Mouse (Mus musculus) brain, embryonic 14.5 days (tissue): Measurements from ENCODE around the gene Gm28372.

ENCODE experiments used
- CTCF ChIP-seq: fragments of 200-500 bp; IDR thresholded peaks from 2 replicates; pipeline ENCODE4 v1.5.1; 2012; ENCODE audit warnings: inconsistent platforms, mild to moderate bottlenecking, moderate library complexity, borderline replicate concordance; ENCODE audit not compliant: insufficient read depth, insufficient read length; ENCODE audit errors: extremely low read depth
- POLR2A ChIP-seq: fragments of 200-500 bp; IDR thresholded peaks from 2 replicates; pipeline ENCODE4 v1.6.1; 2012; ENCODE audit warnings: mild to moderate bottlenecking, inconsistent platforms, borderline replicate concordance; ENCODE audit not compliant: poor library complexity, insufficient read depth, insufficient read length, severe bottlenecking; ENCODE audit errors: extremely low read depth

DNA sequence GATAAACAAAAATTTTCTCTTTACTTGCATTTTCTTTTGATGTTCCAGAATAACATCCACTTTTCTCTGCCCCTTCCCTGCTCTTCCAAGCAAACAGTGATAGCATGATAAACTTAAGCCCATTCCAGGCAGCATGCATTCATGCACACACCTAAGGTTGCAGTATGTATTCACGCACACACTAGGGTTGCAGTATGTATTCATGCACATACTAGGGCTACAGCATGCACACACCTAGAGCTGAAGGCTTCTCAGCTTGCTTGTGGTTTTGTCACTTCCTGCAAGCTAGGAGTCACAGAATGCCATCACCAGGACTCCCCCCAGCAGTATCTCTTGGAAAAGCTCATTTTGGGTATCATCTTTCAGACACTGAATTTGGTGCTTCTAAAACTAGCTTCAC lies 31.7 kb downstream of the Gm28372 start:
- no peak for TF ChIP-seq CTCF
- TF ChIP-seq POLR2A: no peak
